Mouse (Mus musculus) stomach, embryonic 15.5 days (tissue): Measurements from ENCODE around the gene Dynll2. TPM values are rescaled to one million over a fixed set of nuclear protein-coding genes. Genes with fewer than 3 reads are reported as not detected.
"Not testable (repeated sequence)": the region's sequence is repeated elsewhere in the genome, so short reads cannot be mapped to it uniquely, and the experiment has no call there.

ENCODE experiments used
- ATAC-seq: fragments of 200-750 bp; cut with Nextera tagmentation; 2 replicates; pipeline ENCODE4 v1.8.0; 2017; ENCODE audit warnings: low read depth, moderate number of reproducible peaks, moderate TSS enrichment; ENCODE audit not compliant: insufficient read depth, low FRiP score
- H3K27ac ChIP-seq: fragments of 300-500 bp; sonication (generic); 2 replicates; pipeline ENCODE4 v1.5.1; 2015; ENCODE audit warnings: mild to moderate bottlenecking, inconsistent platforms
- H3K27me3 ChIP-seq: fragments of 300-500 bp; sonication (generic); replicated peaks from 2 replicates; pipeline ENCODE4 v1.6.1; 2015; ENCODE audit warnings: inconsistent platforms
- H3K36me3 ChIP-seq: fragments of 300-500 bp; sonication (generic); 2 replicates; pipeline ENCODE4 v1.6.1; 2015; ENCODE audit warnings: inconsistent platforms
- H3K4me1 ChIP-seq: fragments of 300-500 bp; sonication (generic); 2 replicates; pipeline ENCODE4 v1.6.1; 2015; ENCODE audit warnings: inconsistent platforms
- H3K4me2 ChIP-seq: fragments of 300-500 bp; sonication (generic); 2 replicates; pipeline ENCODE4 v1.6.1; 2015; ENCODE audit warnings: mild to moderate bottlenecking, inconsistent platforms
- H3K4me3 ChIP-seq: fragments of 300-500 bp; sonication (generic); replicated peaks from 2 replicates; pipeline ENCODE4 v1.5.1; 2015; ENCODE audit warnings: inconsistent platforms
- H3K9ac ChIP-seq: fragments of 300-500 bp; sonication (generic); 2 replicates; pipeline ENCODE4 v1.6.1; 2015; ENCODE audit warnings: inconsistent platforms
- H3K9me3 ChIP-seq: fragments of 300-500 bp; sonication (generic); 2 replicates; pipeline ENCODE4 v1.6.1; 2016; ENCODE audit warnings: inconsistent platforms
- WGBS: fragments of 180-500 bp; shearing (Covaris S2); methylation state at CpG from one replicate; pipeline ENCODE4 v1.1.7; 2015; 5-methylcytosine and 5-hydroxymethylcytosine counted together
- polyA plus RNA-seq: library from polyadenylated mRNA; unstranded; fragments of >200 nt; fragmentation: Nextera tagmentation; extraction: Ambion mirVana; gene quantifications from 2 replicates; pipeline ENCODE4 v1.2.1, GENCODE M21; 2015

Gene Dynll2
- polyA plus RNA-seq, 1 experiment from 2014 or later, result 23.8 TPM

- WGBS, result 29% methylated on average over 9 of the region's 9 CpGs
- H3K27me3 ChIP-seq, result no peaks in the 10 kb centered on the region
- H3K9me3 ChIP-seq, result no peaks in the 10 kb centered on the region
- H3K4me1 ChIP-seq, result peaks cover 17% of the 10 kb centered on the region
- H3K27ac ChIP-seq, result no peak overlapping the region
- ATAC-seq, result no peak
- peak overlapping the region; percentile 88 for H3K4me3 ChIP-seq
- H3K36me3 ChIP-seq, result peaks cover 21% of the 10 kb centered on the region
- H3K9ac ChIP-seq, result peak overlapping the region; percentile 14; the same call in 1 of the 2 replicates
- peak overlapping the region; percentile 75 for H3K4me2 ChIP-seq
Measured at GRCm38 (mm10) chr11:87985643-87986042, 1.7 kb downstream of the Dynll2 start.

- H3K27me3 ChIP-seq, result no peaks in the 10 kb centered on the region
- H3K4me1 ChIP-seq, result peaks cover 17% of the 10 kb centered on the region
- no peaks in the 10 kb centered on the region for H3K9me3 ChIP-seq
- H3K36me3 ChIP-seq, result peaks cover 31% of the 10 kb centered on the region
- H3K4me2 ChIP-seq, result peak overlapping the region; percentile 75; the same call in 1 of the 2 replicates
- H3K27ac ChIP-seq, result no peak overlapping the region
- no peak overlapping the region for H3K4me3 ChIP-seq
- no peak for ATAC-seq
- WGBS, result 70% methylated on average over 3 of the region's 3 CpGs
- no peak overlapping the region for H3K9ac ChIP-seq
Measured at GRCm38 (mm10) chr11:87984571-87984970, 2.8 kb downstream of the Dynll2 start.

GRCm38 (mm10) chr11:87978905-87979304 lies 8.4 kb downstream of the Dynll2 start:
- no peak for ATAC-seq
- H3K36me3 ChIP-seq, result peaks cover 45% of the 10 kb centered on the region

GRCm38 (mm10) chr11:87977021-87977420 lies 10.3 kb downstream of the Dynll2 start:
- not testable (repeated sequence) for H3K27me3 ChIP-seq, H3K9ac ChIP-seq, H3K27ac ChIP-seq, H3K4me1 ChIP-seq, H3K4me3 ChIP-seq, H3K9me3 ChIP-seq, ATAC-seq, H3K4me2 ChIP-seq
- H3K36me3 ChIP-seq, result peaks cover 35% of the 10 kb centered on the region
- WGBS, result 85% methylated on average over 8 of the region's 8 CpGs

More at GRCm38 (mm10) chr11:87978905-87979304, 8.4 kb downstream of the Dynll2 start:
- 0 out of 2 replicates have a peak, but pooled peaks cover 3% of the 10 kb centered on the region for H3K4me1 ChIP-seq
- H3K9me3 ChIP-seq, result no peaks in the 10 kb centered on the region
- H3K27ac ChIP-seq, result no peak overlapping the region
- no peak overlapping the region for H3K4me2 ChIP-seq
- 80% methylated on average over 4 of the region's 4 CpGs for WGBS
- no peak overlapping the region for H3K9ac ChIP-seq
- no peak overlapping the region for H3K4me3 ChIP-seq
- H3K27me3 ChIP-seq, result no peaks in the 10 kb centered on the region

- Histone ChIP-seq H3K4me1 (0 out of 2 replicates have a peak, but pooled peaks cover 3% of the 10 kb centered on the region), H3K4me3 (no peak overlapping the region), H3K27me3 (no peaks in the 10 kb centered on the region), H3K36me3 (peaks cover 15% of the 10 kb centered on the region), H3K27ac (no peak overlapping the region), H3K4me2 (no peak overlapping the region), H3K9me3 (no peaks in the 10 kb centered on the region), H3K9ac (no peak overlapping the region)
- WGBS, result 10% methylated on average over 11 of the region's 11 CpGs
- no peak for ATAC-seq
Measured at GRCm38 (mm10) chr11:87974477-87975181, 12.7 kb downstream of the Dynll2 start.

GRCm38 (mm10) chr11:87973559-87974305 lies 13.6 kb downstream of the Dynll2 start:
- 0 out of 2 replicates have a peak, but pooled peaks cover 3% of the 10 kb centered on the region for H3K4me1 ChIP-seq
- 47% methylated on average over 10 of the region's 10 CpGs for WGBS
- H3K9me3 ChIP-seq, result no peaks in the 10 kb centered on the region

GRCm38 (mm10) chr11:87972829-87973228 lies 14.5 kb downstream of the Dynll2 start:
- H3K4me2 ChIP-seq, result no peak overlapping the region
- no peaks in the 10 kb centered on the region for H3K36me3 ChIP-seq
- ATAC-seq, result no peak
- no peak overlapping the region for H3K27ac ChIP-seq
- peaks cover 3% of the 10 kb centered on the region; the same call in 1 of the 2 replicates for H3K4me1 ChIP-seq
- no peaks in the 10 kb centered on the region for H3K27me3 ChIP-seq
- no peak overlapping the region for H3K9ac ChIP-seq
- H3K9me3 ChIP-seq, result no peaks in the 10 kb centered on the region
- 73% methylated on average over 6 of the region's 6 CpGs for WGBS
- no peak overlapping the region for H3K4me3 ChIP-seq

More at GRCm38 (mm10) chr11:87973559-87974305, 13.6 kb downstream of the Dynll2 start:
- Histone ChIP-seq H3K4me2 (no peak overlapping the region), H3K4me3 (no peak overlapping the region), H3K36me3 (peaks cover 6% of the 10 kb centered on the region), H3K9ac (no peak overlapping the region), H3K27ac (no peak overlapping the region), H3K27me3 (no peaks in the 10 kb centered on the region)
- ATAC-seq, result no peak

- peaks cover 8% of the 10 kb centered on the region for H3K4me1 ChIP-seq
- WGBS, result 11% methylated on average over 19 of the region's 20 CpGs
- no peak for ATAC-seq
- H3K4me2 ChIP-seq, result 0 out of 2 replicates have a peak overlapping the region, but pooled peaks have one; percentile 14
- H3K9me3 ChIP-seq, result no peaks in the 10 kb centered on the region
- H3K9ac ChIP-seq, result no peak overlapping the region
- no peak overlapping the region for H3K4me3 ChIP-seq
- H3K27me3 ChIP-seq, result no peaks in the 10 kb centered on the region
- no peaks in the 10 kb centered on the region for H3K36me3 ChIP-seq
- H3K27ac ChIP-seq, result no peak overlapping the region
Measured at GRCm38 (mm10) chr11:87968356-87969122, 18.8 kb downstream of the Dynll2 start.

GRCm38 (mm10) chr11:87967692-87968289 lies 19.5 kb downstream of the Dynll2 start:
- no peaks in the 10 kb centered on the region for H3K36me3 ChIP-seq
- no peak; the same call in 1 of the 2 replicates for ATAC-seq
- no peaks in the 10 kb centered on the region for H3K9me3 ChIP-seq
- peak overlapping the region; percentile 23 for H3K4me3 ChIP-seq
- peaks cover 8% of the 10 kb centered on the region for H3K4me1 ChIP-seq
- 2% methylated on average over 16 of the region's 17 CpGs for WGBS
- no peak overlapping the region for H3K9ac ChIP-seq
- peak overlapping the region; percentile 54 for H3K4me2 ChIP-seq
- H3K27me3 ChIP-seq, result no peaks in the 10 kb centered on the region
- H3K27ac ChIP-seq, result no peak overlapping the region

GRCm38 (mm10) chr11:87966214-87966613 lies 21.1 kb downstream of the Dynll2 start:
- Histone ChIP-seq H3K27me3 (no peaks in the 10 kb centered on the region), H3K9ac (no peak overlapping the region), H3K9me3 (no peaks in the 10 kb centered on the region), H3K36me3 (no peaks in the 10 kb centered on the region), H3K4me1 (peaks cover 8% of the 10 kb centered on the region), H3K4me3 (no peak overlapping the region), H3K4me2 (0 out of 2 replicates have a peak overlapping the region, but pooled peaks have one; percentile 16), H3K27ac (no peak overlapping the region)
- 0 out of 2 replicates have a peak, but pooled peaks have one; percentile 38 for ATAC-seq
- 20% methylated on average over 10 of the region's 10 CpGs for whole genome bisulfite sequencing

- no peak for ATAC-seq
- peaks cover 8% of the 10 kb centered on the region for H3K4me1 ChIP-seq
- H3K36me3 ChIP-seq, result no peaks in the 10 kb centered on the region
- H3K27me3 ChIP-seq, result no peaks in the 10 kb centered on the region
- no peaks in the 10 kb centered on the region for H3K9me3 ChIP-seq
- no peak overlapping the region for H3K4me3 ChIP-seq
- H3K27ac ChIP-seq, result no peak overlapping the region
- no peak overlapping the region for H3K9ac ChIP-seq
- WGBS, result 38% methylated on average over 3 of the region's 3 CpGs
- no peak overlapping the region for H3K4me2 ChIP-seq
Measured at GRCm38 (mm10) chr11:87965293-87965692, 22.0 kb downstream of the Dynll2 start.
